Mouse (Mus musculus) right cerebral cortex, postnatal 25 days (tissue): ENCODE measurements around the gene Cenpf.
"Not testable (repeated sequence)": the region's sequence is repeated elsewhere in the genome, so short reads cannot be mapped to it uniquely, and the experiment has no call there.

Experiments used
- DNase-seq: peaks from one replicate; pipeline ENCODE4 v3.0.0; 2022

Cenpf gene

GRCm38 (mm10) chr1:189692442-189692841 is 4.6 kb upstream of the Cenpf start:
- DNase-seq, result not testable (repeated sequence)

DNA sequence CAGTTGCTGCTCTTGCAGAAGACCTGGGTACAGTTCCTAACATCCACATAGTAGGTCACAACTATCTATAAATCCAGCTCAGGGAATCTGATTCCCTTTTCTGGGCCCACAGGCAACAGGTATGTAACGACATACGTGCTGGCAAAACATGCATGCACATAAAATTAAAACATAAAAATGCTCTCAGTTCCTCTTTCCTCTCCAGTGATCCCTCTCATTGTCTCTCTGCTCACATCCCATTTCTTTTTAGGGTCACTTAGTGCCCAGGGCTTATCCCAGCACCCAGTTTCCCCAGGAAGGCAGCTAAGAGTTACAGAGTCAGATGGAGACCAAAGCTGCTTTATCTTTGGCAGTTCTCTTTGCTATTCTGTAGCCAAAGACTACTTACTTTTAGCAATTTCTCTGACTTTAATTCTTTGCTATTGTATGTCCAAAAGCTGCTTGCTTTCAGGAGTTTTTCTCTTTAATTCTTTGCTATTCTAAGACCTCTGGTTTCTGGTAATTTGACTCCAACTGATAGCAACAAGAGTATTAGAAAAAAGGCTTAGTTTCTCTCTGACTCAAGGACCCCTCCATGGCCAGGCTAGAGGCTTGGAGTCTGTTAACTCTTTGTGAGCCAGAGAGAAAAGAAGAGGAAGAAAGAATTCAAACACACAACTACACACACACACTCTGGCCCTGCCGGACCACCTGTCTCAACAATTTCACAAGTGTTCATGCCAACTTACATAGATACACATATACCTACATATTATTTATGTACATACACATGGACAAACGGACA is 1.4 kb upstream of the Cenpf start:
- no peak for DNase-seq

DNA sequence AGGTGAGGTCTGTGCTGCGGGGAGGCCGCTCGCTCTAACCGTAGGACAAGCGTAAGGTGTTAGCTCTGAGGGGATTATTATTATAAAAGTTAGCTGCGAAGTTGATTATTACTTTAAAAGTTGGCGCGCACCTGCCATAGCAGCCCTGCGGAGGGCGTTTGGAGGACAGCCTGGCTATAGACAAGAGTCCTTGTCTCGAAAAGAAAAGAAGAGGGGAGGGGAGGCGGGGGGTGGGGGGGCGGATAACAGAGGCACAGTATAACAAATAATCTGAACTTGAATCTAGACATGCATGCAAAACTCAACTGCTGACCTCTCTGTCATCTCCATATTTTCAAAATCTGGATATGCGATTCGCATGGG is 483 bp upstream of the Cenpf start:
- no peak for DNase-seq

DNA sequence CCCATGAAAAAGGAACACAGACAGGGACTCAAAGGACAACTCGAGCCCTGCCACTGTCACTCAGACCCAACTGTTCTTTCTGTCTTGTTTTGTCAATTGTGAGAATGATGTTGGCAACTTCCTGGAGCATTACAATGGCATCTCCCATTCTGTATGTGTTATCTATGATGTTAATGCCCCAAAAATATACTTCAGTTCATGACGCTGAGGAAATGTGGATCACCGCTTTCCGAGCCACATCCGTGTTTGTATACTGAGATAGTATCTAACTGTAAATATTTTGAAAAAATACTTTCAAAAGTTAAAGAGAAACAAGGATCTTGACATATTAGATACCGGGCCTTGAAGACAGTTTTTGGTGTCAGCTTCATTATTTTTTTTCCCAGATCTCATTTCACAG is 1.9 kb downstream of the Cenpf start:
- DNase-seq, result no peak

GRCm38 (mm10) chr1:189684786-189685415 is 3.0 kb downstream of the Cenpf start:
- DNase-seq, result no peak

DNA sequence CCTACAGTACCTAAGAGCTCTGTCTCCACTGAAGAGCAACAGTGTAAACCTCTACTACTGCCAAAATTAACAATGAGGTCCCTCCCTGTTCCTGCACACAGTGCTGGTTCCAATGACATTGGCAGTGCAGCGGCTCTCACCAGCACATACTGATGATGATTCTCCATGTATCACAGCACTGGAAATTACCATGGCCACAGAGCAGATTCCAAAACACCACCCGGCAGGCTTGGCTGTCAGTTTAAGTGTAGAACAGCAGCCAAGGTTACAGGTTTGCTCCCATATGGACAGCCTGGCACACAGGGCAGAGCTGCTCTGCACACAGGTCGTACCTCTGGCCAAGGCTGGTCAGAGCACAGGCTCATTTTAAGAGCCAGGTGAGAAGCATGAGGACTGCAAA is 8.3 kb downstream of the Cenpf start:
- no peak for DNase-seq

DNA sequence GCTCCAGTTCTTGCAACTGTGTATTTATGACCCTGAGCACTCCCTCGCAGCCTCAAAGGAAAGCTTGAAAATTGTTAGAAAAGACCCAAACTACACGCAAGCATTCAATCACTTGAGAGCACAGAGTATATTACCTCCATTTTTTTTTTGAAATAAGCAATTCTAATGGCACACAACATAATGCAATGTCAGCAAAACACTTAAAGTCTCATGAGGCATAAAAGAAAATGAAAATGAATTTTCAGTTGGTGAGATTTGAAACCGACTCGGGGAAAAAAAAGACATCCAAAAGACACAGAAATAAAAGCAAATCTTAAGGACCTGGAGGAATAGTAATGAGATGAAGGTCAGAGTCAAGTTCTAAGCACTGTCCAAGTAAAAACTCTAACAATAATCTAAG is 11.9 kb downstream of the Cenpf start:
- DNase-seq, result no peak

DNA sequence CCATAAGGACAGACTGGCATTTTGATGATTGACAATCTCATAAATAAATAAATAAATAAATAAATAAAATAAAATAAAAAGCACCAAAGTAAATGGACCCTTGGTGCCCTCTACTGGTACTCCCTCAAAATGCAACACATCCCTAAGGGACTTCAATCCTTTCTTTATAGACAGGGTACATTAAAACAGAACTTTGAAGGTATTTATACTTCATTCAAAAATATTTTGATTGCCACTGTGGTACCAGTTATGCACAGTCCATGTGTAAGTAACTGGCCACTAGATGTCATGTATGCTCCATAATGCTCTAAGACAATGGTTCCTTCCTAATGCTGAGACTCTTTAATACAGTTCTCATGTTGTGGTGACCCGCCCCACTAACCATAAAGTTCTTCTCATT is 12.5 kb downstream of the Cenpf start:
- DNase-seq, result no peak

- no peak for DNase-seq
Observed at GRCm38 (mm10) chr1:189665966-189666365, 21.9 kb downstream of the Cenpf start.

DNA sequence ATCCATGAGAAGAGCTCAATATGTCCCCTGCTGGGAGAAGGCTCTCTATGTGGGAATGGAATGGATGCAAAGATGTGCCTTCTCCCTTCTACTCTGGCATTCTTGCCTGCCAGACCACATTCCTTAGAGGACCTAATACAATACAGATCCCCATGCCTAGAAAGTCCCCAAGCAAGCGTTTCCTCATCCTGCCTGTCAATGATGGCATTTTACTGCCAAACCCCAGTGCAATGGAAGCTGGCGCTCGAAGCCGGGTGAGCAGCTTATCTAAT is 23.1 kb downstream of the Cenpf start:
- no peak for DNase-seq

DNA sequence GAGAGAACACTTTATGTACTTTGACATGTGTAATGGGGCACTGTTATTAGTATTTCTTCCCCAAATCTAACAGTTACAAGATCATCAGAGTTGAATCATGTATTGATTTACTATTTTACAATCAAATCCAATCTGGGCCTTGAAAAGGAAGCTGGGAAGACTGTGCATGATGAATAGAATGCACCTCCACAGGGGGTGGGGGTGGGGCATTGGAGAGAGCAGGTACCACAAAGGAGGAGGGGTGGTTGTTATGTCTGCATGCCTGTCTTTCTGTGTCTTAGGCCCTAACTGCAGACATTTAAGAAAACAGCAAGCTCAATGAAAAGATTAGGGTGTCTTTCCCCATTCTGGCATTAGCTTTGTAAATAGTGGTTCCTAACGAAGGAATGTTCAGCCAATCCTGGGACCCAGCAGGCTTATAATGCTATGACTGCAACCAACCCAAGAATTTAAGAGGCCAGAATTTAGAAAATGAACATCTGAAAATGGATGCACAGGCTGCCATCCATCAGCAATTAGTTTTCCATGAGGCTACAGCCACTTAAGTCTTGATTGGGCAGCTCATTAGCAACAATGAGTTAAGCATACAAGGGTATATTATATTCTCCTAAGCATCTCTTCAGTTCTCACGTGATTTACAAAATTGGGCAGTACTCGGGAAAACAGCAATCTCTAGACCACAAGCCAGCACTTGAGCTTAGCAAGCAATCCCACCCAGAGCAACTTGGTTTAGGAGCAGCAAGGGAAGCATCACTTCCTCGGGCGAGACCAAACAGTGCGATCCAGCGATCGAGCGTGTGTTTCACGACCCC is 23.6 kb downstream of the Cenpf start:
- DNase-seq, result no peak

GRCm38 (mm10) chr1:189663437-189663836 is 24.4 kb downstream of the Cenpf start:
- DNase-seq, result no peak

DNA sequence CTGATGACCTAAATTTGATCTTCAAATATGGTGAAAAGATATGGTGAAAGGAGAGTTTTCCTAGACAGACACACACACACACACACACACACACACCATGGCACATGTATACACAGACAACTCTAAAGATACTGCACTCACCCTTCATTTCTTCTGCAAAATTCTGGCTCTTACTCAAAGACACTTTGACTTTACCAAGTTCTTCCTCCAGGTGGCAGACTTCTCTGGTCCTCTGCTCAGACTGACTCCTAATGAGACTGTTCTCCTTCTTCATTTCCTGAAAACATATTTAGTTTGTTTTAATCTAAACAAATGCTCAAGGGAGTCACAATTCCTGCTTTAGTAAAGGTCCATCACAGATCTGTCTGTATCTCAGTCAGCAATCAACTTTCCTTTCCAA is 26.0 kb downstream of the Cenpf start:
- DNase-seq, result no peak

DNA sequence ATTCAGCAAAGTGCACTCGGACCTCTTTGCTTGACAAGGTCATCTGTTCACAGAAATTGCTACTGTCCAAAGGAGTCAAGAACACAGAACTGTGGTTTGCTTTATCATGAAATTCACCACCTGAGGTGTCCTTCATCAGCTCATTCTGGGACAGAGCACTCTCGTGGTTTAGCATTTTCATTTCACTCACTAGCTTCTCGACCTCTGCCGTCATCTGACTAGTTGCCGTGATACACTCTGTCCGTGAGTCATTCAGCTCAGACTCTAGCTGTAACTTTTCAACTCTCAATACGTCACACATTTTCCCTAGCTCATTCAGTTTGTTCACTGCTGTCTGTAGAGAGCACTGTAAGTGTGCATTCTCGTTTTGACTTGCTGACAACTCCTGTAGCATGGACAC is 30.5 kb downstream of the Cenpf start:
- DNase-seq, result no peak

DNA sequence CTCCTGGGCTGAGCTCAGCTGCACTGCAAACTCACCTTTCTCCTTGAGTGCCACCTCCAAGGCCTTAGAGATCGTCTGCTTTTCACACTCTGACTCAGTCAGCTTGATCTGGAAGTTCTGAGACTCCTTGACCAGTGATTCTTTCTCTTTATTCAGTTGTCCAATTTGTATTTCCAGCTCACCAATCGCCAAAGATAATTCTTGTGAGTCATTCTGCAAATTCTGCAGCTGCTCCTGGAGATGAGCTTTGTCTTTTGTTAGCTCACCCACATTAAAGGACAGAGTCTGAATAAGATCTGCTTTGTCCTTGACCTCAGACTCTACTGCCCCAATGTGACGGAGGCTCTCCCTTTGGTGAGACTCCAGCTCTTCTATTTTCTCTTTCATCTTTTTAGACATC is 34.1 kb downstream of the Cenpf start:
- no peak for DNase-seq

- DNase-seq, result no peak
Observed at GRCm38 (mm10) chr1:189646597-189646996, 41.3 kb downstream of the Cenpf start.

DNA sequence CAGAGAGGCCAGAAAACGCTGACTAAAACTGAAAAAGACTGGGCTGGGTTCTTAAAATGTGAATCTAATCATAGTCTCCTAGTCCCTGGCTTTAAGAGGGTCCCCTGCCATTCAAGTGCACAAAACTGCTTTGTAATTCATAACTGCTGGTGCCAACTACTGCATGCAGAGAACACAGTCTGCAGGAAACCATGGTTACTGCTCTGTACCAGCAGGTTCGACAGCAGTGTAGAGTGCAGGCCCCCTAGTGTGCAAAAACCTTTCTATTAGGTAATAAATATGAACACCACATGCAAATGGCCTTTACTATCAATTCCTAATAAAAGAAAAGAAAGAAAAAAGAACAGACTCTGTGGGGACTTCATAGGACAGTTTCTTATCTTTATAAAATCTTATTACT is 42.5 kb downstream of the Cenpf start:
- no peak for DNase-seq

GRCm38 (mm10) chr1:189644700-189645345 is 43.1 kb downstream of the Cenpf start:
- no peak for DNase-seq

- DNase-seq, result no peak
Observed at GRCm38 (mm10) chr1:189639581-189639980, 48.3 kb downstream of the Cenpf start.

DNA sequence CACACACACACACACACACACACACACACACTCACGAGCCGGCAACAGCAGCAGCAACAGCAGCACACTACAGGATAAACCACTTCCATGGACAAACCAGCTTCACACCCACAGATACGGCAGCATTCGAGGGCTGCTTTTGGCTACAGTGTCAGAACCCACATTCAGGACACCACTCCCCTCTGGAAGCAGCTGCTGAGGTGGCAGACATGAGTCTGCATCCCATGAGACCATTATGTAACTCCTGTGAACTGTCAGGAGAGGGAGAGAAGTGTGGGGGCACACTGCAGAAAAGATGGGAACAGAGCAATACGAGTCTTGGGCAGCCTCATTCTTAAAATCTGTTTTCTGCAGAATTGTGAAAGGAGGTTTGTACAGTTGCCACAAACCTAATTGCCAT is 54.1 kb downstream of the Cenpf start:
- DNase-seq, result peak; percentile 11

DNA sequence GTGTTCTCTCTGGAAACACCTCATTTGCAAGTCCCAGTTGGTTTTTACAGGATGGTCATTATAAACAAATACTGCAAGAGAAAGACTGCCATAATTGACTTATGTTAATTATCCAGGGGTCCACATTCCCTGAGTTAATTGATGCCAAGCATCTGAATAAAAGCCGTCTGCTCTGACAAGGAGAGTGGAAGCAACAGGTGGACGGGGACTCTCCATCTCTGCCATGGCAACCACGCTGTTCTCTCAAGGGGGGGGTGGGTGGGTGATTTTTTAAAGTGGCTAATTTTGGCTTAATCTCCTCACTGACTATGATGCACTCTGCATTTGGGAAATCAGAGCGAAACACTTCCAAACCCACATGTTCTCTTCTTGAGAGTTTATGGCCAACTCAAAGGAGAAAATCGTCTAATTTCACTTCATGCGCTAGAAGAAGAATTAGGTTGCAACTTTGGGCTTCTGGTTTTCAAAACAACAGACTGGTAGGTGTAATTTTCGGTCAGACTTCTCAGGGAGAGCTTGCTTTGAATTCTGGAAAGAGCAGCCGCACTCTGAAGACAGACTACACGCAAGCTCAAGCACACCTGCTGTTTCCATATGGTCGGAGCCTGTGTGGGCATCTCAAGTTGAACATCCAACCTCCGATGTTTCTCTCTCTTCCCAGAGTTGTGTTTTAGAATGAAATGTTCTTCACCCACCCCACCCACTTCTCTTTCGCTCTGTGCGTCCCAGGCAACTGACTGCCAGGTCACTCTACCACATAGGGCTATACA is 55.8 kb downstream of the Cenpf start:
- peak; percentile 74 for DNase-seq

DNA sequence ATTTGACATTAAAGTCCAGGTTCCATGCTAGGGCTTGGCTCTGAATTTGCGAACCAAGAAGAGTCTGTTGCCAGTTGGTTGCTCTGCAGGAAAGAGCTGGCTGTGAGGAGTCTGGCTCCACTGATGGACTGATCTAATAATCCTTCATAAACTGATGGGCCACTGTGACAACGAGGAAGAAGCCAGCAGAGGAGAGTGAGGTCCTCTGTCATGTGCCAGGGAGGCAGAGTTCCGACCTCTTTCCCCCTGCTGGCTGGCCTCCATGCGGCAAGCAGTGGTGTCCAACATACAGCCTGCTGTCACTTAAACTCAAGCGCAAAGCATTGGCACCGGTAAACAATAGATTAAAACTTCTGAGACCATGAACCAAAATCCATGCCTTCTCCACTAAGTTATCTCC is 57.9 kb downstream of the Cenpf start:
- DNase-seq, result no peak
